Mouse (Mus musculus) kidney, adult 18-20 months (tissue): ENCODE data around the gene Gmeb2.

Experiments used
- DNase-seq: peaks from one replicate; pipeline ENCODE4 v3.0.0; 2021

Gene Gmeb2

GRCm38 (mm10) chr2:181273829-181274228 is 14.0 kb downstream of the Gmeb2 start:
- DNase-seq = no peak

DNA sequence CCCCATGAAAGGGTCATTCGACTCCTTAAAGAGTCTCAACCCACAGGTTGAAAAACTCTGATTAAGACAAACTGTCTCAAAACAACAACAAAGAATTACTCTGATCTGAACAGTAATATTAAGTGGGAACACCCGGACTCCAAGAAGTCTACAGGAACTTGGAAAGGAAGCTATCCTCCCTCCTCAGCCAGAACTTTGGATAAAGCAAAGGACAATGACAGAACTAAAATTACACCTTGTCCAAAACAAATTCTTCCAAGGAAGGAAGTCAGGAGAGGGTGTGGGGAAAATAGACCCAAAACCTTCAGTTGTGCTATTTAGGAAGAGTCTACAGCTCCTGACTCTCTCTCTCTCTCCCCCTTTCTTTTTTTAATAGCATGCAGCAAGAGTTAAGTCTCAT is 15.7 kb downstream of the Gmeb2 start:
- no peak for DNase-seq

DNA sequence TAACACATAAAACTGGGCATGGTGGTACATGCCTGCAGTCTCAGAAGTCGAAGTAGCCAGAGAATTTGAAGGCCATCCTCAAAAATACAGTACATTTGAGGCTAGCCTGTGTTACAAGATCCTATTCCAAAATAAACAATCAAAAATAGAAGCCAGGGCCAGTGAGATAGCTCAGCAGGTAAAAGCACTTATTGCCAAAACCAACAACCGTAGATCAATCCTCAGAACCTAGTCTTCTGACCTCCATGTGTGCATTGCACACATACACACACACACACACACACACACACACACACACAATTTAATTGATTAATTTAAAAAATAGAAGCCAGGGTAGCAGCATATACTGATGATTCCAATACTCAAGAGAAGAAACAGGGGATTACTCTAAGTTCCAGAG is 21.0 kb downstream of the Gmeb2 start:
- no peak for DNase-seq

DNA sequence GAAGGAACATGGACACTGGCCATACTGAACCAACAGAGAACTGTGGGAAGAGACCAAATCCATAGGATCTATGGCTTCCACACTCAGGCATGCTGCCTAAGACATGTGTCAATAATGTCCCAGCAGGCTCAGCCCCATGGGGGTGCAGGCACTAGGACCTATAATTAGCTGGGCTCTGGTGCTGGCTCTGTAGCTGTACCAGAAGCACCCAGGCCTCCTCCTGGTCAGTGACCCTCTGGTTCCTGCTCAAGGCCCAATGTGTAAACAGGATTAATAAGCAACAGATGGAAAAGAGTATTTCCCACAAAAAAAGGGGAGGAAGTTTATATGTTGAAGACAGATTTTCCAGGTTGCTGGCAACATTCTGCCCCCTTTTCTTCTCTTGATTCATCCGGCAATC is 34.6 kb downstream of the Gmeb2 start:
- DNase-seq = no peak

- DNase-seq = no peak
These were observed 36.0 kb downstream of the Gmeb2 start for GRCm38 (mm10) chr2:181251841-181252240.

GRCm38 (mm10) chr2:181249217-181249616 is 38.6 kb downstream of the Gmeb2 start:
- DNase-seq = no peak

- no peak for DNase-seq
These were observed 42.8 kb downstream of the Gmeb2 start for GRCm38 (mm10) chr2:181245031-181245430.

GRCm38 (mm10) chr2:181243706-181244394 is 44.0 kb downstream of the Gmeb2 start:
- peak; percentile 38 for DNase-seq

DNA sequence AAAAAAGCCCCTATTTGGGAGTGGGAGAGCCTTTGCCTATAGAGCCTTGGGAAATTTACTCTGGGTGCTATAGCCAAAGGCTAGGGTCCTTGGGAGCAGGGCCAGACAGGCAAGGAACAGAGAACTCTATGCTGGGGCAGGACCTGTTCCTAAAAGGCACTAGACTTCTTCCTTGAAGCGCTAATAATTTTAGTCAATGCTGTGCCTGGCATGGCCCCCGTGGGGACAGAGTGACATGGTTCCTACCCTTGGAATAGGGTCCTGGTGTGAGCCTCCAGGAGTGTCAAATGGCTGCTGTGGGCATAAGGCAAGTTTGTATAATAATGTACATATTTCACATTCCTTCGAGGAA is 45.5 kb downstream of the Gmeb2 start:
- DNase-seq = no peak

DNA sequence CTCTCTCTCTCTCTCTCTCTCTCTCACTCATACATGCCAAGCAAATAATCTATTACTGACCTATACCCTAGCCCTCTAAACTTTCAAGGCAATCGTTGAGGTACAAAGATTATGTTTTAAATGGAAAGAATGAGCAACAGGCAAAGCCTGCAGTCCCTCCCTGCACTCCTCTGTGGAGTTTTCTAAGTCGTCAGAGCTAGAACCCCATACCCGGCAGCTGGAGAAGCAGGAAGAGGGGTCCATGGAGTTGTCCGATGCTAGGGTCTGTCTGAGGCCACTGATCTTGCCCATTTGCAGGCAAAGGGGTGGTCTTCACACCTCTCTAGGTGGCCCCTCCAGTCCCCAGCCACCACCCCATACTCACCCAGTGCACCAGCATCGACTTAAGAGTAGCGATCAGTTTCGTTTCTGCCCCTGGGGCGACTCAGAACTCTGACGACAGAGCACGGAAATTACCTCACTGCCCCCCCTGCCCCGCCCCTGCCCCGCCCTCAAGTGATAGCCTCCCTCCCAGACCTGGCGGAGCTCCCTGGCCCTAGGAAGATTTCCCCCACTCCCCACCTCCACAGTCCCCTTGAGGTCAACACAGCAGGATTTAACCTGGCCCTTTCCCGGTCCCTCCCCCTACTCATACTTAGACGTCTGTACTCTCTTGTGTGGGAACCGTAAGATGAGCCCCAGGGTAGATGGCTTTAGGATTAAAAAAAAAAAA is 46.1 kb downstream of the Gmeb2 start, which contains the start of gene Helz2:
TSS of gene Helz2 (minus strand) at position 426 of the 712 bp plus-strand sequence.
- peak; percentile 58 for DNase-seq

- DNase-seq = no peak
These were observed 46.9 kb downstream of the Gmeb2 start for GRCm38 (mm10) chr2:181240806-181241440.

DNA sequence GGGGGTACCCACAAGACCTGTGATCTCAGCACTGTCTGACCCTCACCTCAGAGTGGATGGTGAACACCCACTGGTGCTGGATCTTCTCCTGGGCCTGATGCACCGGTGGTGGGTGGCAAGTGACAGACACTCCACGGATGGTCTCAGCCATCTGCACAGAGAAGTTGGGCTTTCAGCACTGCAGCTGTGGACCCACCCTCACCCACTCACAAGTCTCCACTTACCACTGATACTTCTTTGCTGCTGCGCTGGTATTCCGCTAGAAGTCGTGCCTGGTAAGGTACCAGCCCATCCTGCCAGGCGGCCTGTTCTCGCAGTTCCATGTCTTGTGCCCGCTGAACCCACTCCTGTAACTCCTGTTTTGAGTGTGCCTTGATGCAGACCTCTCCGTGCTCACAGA is 48.6 kb downstream of the Gmeb2 start:
- DNase-seq = no peak

- no peak for DNase-seq
These were observed 49.0 kb downstream of the Gmeb2 start for GRCm38 (mm10) chr2:181238861-181239260.

- DNase-seq = no peak
These were observed 49.7 kb downstream of the Gmeb2 start for GRCm38 (mm10) chr2:181238091-181238610.

DNA sequence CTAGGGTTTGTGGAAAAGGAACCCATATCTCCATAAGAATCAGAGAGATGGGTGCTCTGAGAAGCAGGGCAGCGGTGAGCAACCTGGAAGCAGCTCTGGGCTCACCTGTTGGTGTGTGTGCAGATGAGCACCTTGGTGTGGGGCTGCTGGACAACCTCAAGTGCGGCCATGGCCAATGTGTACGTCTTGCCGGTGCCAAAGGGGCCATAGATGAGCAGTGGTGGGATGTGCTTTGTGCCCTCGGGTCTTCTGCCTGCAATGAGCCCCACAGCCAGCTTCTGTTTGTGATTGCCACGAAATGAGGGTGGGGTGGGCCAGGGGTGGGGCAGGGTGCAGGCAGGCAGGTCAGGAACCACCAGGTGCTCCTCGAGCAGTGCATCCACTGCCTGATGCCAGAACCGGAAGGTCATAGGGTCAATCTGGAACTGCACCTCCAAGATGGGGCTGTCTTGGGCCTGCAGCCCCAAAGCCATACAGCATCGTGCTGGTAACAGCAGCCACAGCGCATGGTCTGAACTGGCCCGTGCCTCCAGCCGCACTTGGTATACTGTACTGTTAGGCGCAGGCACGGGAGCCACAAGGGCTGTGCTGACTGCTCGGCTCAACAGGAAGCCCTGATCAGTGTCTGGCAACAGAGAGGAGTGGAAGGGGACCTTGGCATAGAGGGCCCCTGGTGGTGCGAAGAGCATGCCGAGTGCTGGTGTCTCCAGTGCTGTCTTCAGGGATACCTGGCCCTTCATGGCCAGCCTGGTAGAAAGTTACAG is 50.4 kb downstream of the Gmeb2 start:
- no peak for DNase-seq

DNA sequence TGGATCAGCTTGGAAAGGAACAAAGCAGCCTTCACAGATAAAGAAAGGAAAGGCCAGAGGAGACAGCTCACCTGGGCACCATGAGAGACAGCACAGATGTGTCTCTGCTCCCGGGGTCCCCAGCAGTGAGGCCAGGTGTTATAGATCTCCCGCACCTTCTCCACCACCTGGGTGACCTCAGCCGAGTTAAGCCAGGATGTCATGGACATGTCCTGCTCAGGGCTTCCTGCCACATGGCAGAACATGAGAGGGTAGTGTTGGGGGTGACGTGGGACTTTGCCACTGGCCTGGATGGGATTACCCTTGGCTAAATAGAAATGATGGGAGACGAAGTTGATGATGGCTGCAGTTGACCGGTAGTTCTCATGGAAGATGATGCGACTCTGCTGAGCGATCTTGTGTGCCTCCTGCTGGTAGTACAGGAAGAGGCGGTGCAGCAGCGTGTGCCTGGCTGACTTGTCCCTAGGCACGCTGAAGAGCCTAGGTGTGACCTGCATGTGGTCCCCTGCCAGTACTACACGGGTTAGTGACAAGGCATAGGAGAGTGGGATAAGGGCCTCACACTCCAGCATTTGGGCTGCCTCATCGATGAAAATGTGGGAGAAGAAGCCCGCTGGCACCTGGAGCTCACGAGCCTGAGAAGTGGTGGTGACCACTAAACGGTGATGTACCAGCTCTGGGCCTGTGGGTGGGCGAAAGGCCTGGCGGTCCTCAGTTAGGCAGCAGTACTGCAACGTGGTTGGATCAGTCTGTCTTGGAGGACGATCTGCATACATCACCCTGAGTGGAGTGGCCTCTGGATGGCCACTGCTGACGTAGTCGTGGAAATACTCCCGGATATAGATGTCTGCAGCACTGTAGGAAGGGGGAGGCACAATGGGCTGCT is 51.9 kb downstream of the Gmeb2 start:
- DNase-seq = no peak

- no peak for DNase-seq
These were observed 53.2 kb downstream of the Gmeb2 start for GRCm38 (mm10) chr2:181234680-181235079.

GRCm38 (mm10) chr2:181233443-181233842 is 54.4 kb downstream of the Gmeb2 start:
- no peak for DNase-seq

DNA sequence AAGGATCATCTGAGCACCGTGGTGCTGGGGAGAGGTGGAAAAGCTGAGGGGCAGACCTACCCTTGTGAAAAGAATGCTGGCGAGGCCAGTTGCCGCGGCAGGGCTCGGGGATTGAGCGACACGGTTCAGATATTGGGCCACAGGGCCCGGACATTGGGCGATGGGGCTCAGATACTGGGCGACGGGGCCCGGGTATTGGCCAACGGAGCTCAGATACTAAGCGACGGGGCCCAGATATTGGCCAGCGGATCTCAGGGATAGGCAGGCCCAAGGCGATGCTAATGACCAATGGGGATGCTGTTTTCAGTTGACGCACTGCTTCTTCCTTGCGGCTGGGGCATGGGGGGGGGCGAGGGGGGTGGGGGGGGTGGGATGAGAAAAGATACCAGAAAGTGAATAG is 56.7 kb downstream of the Gmeb2 start:
- no peak for DNase-seq

DNA sequence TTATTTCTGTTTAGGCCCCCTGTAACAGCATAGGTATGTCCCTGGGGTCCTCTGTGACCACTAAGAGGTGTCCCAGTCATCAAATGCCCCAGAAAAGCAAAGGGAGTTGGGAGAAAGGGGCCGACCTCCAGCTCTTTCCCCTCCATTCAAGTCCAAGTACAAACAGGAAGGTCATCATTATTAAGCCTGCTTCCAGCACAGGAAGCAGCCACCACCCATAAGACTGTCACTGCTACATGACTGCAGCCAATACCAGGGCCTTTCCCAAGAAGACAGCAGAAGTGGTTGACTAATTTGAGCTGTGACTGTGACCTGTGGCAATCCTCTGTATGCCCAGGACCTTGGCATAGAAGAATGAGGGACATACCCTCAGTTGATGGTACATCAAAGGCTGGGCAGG is 59.5 kb downstream of the Gmeb2 start:
- no peak for DNase-seq

DNA sequence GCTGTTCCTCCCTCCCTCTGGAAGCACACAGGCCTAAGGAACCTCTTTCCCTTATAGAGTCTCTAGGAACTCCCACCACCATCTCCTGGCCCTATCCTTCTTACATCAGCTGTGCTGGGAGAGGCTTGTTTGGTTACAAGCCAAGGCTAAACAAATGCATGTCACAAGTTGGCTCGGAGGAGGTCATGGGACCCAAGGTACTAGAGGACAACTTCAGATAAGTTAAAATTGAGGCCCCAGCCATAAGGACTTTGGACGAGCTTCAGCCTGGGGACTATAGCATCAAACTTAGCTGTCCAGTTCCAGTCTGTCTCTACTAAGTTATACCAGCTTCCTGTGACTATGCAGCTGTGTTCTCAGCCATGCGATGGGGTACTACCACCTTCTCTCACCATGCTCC is 60.7 kb downstream of the Gmeb2 start:
- no peak for DNase-seq

DNA sequence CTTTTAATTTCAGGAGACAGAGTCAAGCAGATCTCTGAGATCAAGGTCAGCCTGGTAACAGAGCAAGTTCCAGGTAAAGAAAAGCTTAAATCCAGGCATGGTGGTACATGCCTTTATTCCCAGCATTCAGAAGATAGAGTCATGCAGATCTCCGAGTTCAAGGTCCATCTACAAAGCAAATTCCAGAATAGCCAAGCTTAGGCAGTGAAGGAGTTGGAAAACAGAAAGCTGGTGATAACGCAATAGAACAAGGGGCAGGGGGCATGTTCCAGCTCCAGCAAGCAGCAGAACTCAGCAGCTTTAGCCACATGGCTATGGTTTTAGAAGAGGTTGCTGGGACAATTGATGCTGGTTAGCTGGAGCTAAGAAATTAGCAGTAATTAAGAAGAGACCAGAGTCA is 62.8 kb downstream of the Gmeb2 start:
- no peak for DNase-seq
